Mouse (Mus musculus) erythroblast, embryonic 14.5 days (primary cell): Measurements from ENCODE around the gene Trim59. TPM values are rescaled to one million over a fixed set of nuclear protein-coding genes. Genes with fewer than 3 reads are reported as not detected.

Experiments used
- H3K27me3 ChIP-seq: 2 replicates; pipeline ENCODE4 v1.6.1; 2012; ENCODE audit warnings: inconsistent platforms; ENCODE audit not compliant: control insufficient read depth
- H3K36me3 ChIP-seq: 2 replicates; pipeline ENCODE4 v1.6.1; 2012; ENCODE audit warnings: mild to moderate bottlenecking, inconsistent platforms; ENCODE audit not compliant: control insufficient read depth
- H3K4me1 ChIP-seq: 2 replicates; pipeline ENCODE4 v1.6.1; 2012; ENCODE audit warnings: inconsistent platforms; ENCODE audit not compliant: control insufficient read depth
- H3K4me3 ChIP-seq: replicated peaks from 2 replicates; pipeline ENCODE3; 2012; ENCODE audit warnings: moderate library complexity, mild to moderate bottlenecking, inconsistent platforms
- H3K9me3 ChIP-seq: 2 replicates; pipeline ENCODE4 v1.6.1; 2012; ENCODE audit warnings: low read length, inconsistent platforms, mixed read lengths; ENCODE audit not compliant: control insufficient read depth
- GATA1 ChIP-seq: IDR thresholded peaks from 2 replicates; pipeline ENCODE4 v1.6.1; 2012; ENCODE audit warnings: low read length, inconsistent platforms, mixed read lengths
- TAL1 ChIP-seq: IDR thresholded peaks from 3 replicates; pipeline ENCODE4 v1.6.1; 2012; ENCODE audit warnings: low read length, inconsistent platforms, mixed read lengths
- polyA plus RNA-seq: library from polyadenylated mRNA; stranded (reverse); fragments of >175 nt; gene quantifications from 2 replicates; pipeline ENCODE4 v1.2.3, GENCODE M21; 2012

The Trim59 gene
- polyA plus RNA-seq, 1 experiment = 9.0 TPM

DNA sequence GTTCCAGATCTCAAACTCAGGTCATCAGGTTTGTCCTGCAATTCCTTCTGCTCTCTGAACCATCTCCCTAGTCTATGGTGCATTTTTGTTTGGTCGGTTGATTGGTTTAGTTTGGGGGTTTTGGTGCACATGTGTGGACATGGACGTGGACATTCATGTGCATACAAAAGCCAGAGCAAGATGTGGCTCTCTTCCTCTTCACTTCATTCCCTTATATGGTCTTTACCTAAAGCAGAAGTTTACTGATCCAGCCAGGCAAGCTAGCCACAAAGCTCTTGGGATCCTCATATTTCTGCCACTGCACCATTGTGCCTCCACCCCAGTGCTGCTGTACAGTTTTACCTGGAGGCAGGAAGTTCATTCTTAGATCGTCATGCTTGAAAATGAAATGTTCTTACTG is 27.4 kb downstream of the Trim59 start:
- Histone ChIP-seq H3K4me3 (no peak overlapping the region), H3K9me3 (no peaks in the 10 kb centered on the region), H3K27me3 (no peaks in the 10 kb centered on the region), H3K36me3 (peaks cover 100% of the 10 kb centered on the region), H3K4me1 (peaks cover 2% of the 10 kb centered on the region; the same call in 1 of the 2 replicates)
- TF ChIP-seq GATA1 (no peak), TAL1 (no peak)

DNA sequence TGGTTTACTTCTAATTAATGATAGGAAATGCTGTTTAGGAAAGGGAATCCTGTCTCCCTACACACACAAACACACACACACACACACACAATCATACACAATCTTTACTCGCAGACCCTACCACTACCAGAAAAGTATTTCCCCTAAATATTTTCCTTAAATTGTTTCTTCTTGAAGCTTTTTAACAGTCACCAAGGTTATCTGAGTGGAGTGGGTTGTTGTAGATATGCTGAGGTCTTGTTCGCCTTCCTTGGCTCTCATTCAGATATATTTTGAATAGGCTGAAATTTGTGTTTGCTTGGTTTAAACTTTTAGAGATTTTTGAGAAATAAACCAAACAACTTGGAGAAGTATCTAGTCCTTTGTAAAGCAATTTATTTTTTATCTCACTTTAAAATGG is 35.7 kb downstream of the Trim59 start:
- no peaks in the 10 kb centered on the region for H3K9me3 ChIP-seq
- TF ChIP-seq GATA1 = no peak
- TF ChIP-seq TAL1 = no peak
- H3K27me3 ChIP-seq = no peaks in the 10 kb centered on the region
- H3K4me3 ChIP-seq = peak overlapping the region; percentile 24
- H3K4me1 ChIP-seq = peaks cover 25% of the 10 kb centered on the region
- peaks cover 88% of the 10 kb centered on the region for H3K36me3 ChIP-seq

DNA sequence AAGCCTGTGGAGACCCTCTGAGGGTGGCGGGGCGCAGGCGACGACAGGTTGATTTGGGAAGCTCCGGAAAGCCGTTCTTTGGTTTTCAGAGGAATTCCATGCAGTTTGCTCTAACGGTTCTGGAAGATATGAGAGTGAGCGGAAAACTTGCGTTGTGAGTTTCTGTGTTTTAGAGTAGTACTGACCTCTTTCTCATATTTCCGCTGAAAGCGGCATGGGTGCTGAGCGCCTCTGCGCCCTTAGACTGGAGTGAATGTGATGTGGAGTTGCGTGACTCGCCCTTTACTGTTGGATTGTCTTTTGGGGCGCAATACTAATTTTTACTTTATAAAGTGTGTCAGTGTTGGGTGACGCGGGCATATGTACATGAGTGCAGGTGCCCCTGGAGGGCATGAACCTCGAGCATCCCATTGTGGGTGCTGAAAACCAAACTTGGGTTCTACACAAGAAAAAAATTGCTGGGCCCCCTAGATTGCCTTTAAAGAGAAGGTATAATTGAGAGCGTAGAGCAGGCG is 38.3 kb downstream of the Trim59 start:
- H3K4me3 ChIP-seq = peak overlapping the region; percentile 90
- H3K4me1 ChIP-seq = peaks cover 41% of the 10 kb centered on the region
- peaks cover 81% of the 10 kb centered on the region for H3K36me3 ChIP-seq
- H3K9me3 ChIP-seq = peaks cover 4% of the 10 kb centered on the region
- TF ChIP-seq GATA1 (no peak), TAL1 (no peak)
- no peaks in the 10 kb centered on the region for H3K27me3 ChIP-seq

DNA sequence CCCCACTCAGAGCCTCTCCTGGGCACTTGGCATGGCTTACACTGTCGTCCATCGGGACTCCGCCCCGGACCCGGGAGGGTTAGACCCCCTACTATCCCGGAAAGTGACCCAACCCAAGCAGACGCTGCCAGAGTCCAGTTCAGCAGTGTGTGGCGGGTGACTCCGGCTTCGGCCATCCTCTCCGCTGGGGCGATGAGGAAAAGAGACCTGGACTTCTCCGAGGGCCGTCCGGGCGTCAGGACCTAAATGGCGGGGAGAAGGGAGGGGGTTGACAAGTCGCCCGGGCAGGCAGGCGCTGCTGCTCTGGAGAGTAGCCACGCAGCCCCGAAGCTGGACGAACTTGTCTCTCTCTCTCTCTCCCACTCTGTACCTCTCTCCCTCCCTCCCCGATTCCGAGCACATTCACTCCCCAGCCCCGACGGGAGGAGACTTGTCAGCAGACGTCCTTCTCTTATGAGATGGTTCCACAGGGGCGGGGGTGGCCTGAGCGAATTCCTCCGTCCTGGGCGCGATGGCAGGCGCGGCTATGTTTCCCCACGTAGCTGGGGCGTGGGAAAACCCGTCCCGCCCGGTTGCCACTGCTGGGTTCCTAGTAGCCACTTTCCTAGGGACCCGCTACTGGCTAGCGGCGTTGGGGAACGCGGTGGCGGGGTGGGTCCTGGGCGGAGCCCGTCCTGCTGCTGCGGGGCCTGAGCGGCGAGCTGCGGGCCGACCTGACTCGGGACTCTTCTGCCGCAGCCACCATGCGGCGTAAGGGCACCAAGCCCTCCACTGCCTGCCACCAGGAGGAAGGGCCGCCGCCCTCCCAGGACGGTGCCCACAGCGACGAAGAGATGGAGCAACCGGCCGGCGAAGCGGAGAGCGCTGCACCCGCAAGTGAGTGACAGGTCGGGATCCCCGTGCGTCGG is 39.0 kb downstream of the Trim59 start:
- TF ChIP-seq TAL1 (no peak), GATA1 (no peak)

DNA sequence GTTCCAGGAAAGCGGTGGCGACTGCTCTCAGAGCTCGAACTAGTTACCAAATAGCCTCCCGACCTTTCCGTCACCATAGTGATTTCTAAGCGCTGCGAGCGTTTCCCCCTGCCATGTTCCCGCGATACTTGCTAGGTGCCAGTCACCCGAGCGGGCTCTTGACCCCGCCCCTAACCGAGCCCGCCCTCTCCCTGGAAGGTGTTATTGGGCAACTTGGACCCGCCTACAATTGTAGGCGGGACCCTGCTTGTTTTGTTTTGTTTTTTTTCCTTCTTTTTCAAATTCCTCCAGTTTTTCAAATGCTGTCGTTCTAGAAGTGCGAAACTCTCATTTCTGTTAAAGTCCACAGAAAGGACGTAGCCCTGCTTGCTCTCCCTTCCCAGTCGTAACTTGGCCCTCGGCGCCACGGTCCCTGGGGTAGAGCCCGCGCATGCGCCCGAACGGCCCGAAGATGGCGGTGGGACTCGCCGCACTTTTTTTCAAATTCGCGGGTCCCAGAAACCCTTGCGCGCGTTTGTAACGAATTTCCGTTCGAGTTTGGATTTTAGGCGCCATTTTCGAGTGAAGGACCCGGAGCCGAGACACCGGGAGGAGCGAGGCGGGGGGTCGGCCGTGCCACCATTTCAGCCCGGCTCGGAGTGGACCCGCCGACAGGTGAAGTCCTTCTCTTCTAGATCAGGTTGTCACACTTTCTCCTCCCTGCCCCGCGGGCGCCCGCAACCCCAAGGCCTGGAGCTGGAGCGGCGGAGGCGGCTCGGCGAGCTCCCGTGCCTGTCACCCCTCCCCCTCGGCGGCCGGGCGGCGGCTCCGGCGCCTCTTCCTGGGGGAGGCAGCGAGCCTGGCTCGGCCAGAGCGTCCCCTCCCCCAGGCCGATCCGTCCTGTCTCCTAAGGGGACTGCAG is 39.9 kb downstream of the Trim59 start, which contains the start of the genes Ift80 and Smc4:
Gene Ift80, minus strand, starts transcription at position 134 of the 901 bp plus-strand sequence.
Gene Smc4, plus strand, starts transcription at position 302 of the 901 bp plus-strand sequence.
- TF ChIP-seq GATA1 = no peak
- TF ChIP-seq TAL1 = no peak
- H3K4me3 ChIP-seq = peak within 1 kb of the TSS; percentile 90
- H3K9me3 ChIP-seq = peaks cover 4% of the 10 kb centered on the region
- peaks cover 41% of the 10 kb centered on the region for H3K4me1 ChIP-seq
- peaks cover 70% of the 10 kb centered on the region for H3K36me3 ChIP-seq
- no peaks in the 10 kb centered on the region for H3K27me3 ChIP-seq

More for the DNA sequence above, 39.0 kb downstream of the Trim59 start:
- Histone ChIP-seq H3K4me1 (peaks cover 43% of the 10 kb centered on the region), H3K4me3 (peak overlapping the region; percentile 90), H3K36me3 (peaks cover 77% of the 10 kb centered on the region), H3K27me3 (no peaks in the 10 kb centered on the region), H3K9me3 (peaks cover 4% of the 10 kb centered on the region)

DNA sequence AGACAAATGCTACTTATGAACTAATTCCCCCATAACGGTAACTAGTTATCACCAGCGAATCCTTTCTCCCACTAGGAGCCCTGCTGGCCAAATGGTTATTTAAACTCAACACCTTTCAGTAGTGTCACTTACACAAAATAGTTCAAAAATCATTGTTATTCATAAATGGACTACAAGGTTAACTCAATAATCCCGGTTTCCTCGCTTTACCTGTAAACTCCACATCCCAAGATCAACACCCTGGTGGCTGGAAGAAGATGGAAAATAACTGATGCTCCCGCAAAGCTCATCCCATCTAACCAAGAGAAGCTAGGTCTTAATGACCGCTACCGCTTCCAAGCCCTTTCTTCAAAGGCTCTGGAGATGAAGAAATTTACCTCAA is 40.5 kb downstream of the Trim59 start:
- no peaks in the 10 kb centered on the region for H3K27me3 ChIP-seq
- no peak for TF ChIP-seq GATA1
- no peak for TF ChIP-seq TAL1
- H3K4me1 ChIP-seq = peaks cover 37% of the 10 kb centered on the region
- peaks cover 4% of the 10 kb centered on the region for H3K9me3 ChIP-seq
- H3K4me3 ChIP-seq = peak overlapping the region; percentile 90
- peaks cover 64% of the 10 kb centered on the region for H3K36me3 ChIP-seq

DNA sequence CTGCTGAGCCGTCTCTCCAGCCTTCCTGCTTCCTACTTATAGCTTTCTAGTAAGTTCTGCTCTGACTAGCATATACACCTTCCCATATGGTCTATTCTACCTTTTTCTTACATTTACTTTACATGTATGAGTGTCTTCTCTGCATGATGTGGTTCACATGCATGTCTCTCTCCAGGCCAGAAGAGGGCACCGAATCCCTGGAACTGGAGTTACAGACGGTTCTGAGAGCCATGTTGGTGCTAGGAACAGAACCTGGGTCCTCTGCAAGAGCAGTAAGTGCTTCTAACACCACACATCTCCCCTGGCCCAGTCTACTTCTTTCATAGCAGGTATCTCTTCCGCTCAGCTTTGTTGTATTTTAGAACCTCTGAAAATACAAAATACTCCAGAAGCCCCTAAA is 41.8 kb downstream of the Trim59 start:
- H3K27me3 ChIP-seq = no peaks in the 10 kb centered on the region
- H3K9me3 ChIP-seq = peaks cover 4% of the 10 kb centered on the region
- peaks cover 29% of the 10 kb centered on the region for H3K4me1 ChIP-seq
- H3K4me3 ChIP-seq = peak overlapping the region; percentile 90
- TF ChIP-seq GATA1 (no peak), TAL1 (no peak)
- peaks cover 51% of the 10 kb centered on the region for H3K36me3 ChIP-seq

DNA sequence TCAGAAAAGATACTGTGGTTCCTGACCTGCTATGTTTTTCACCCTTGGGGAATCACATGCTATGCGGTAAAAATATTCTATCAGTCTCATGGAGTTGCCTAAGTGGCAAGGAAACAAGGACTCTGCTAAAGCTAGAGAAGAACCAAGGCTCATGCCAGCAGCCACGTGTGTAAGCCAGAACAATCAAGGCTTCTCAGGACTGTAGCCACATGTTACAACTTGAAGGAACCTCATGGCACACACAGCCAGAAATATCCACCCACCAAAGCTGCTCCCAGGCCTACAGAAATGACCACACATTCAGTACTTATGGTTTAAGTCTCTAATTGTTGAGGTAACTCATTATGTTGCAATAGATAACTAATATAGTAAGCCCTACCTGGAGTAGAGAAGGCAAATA is 58.0 kb downstream of the Trim59 start:
- TF ChIP-seq TAL1 (no peak), GATA1 (no peak)
- Histone ChIP-seq H3K27me3 (no peaks in the 10 kb centered on the region), H3K4me1 (no peaks in the 10 kb centered on the region), H3K36me3 (peaks cover 75% of the 10 kb centered on the region), H3K4me3 (no peak overlapping the region), H3K9me3 (no peaks in the 10 kb centered on the region)

Other genes with a start within 250 kb of the Trim59 start
- gene 1110032F04Rik, start 175.2 kb downstream of the Trim59 start, polyA plus RNA-seq = 0.02 TPM in 1 of 2 replicates, not detected in the other
- gene Ift80, start 40.2 kb downstream of the Trim59 start, polyA plus RNA-seq = 0.20 and 0.41 TPM in 2 replicates
- gene Smc4, start 40.0 kb downstream of the Trim59 start, polyA plus RNA-seq = 17.0 and 17.3 TPM in 2 replicates
- 0.58 and 0.60 TPM in 2 replicates for gene Kpna4, start 82.4 kb upstream of the Trim59 start, polyA plus RNA-seq
- not detected in 2 replicates for gene Arl14, start 177.7 kb upstream of the Trim59 start, polyA plus RNA-seq